8 mouse cellular contexts compared by ENCODE assay signal in the genomic region with DNA sequence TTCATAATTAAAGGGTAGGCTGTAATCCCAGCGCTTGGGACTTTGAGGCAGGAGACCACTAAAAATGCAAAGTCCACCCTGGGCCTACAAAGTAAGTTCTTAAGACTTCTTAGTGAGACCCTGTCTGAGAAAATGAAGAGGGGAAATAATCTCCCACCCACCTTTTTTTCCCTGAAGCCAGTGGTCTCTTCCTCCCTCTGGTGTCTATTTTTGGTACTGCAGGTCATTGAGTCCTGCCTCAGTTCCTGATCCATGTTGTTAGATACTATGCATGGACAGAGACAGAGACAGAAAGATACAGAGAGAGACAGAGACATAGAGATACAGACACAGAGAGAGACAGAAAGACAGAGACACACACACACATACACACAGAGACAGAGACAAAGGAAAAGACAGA. TPM values are rescaled to one million over a fixed set of nuclear protein-coding genes. Genes with fewer than 3 reads are reported as not detected.
DNase-seq lines count a peak whose midpoint lies in the region; ATAC-seq and TF ChIP-seq lines count a peak whose summit lies in the region.

No protein-coding gene starts in this region.

- no peak overlapping the region for H3K9ac ChIP-seq in intestine, postnatal 0 days (ENCODE audit: low read depth, low read length)
- no peak overlapping the region for H3K9ac ChIP-seq in intestine, embryonic 16.5 days (ENCODE audit: low read depth, low read length)
- H3K9ac ChIP-seq in embryonic facial prominence, embryonic 14.5 days (ENCODE audit: low read depth, low read length) = no peak overlapping the region

- no peak overlapping the region for H3K4me3 ChIP-seq in intestine, postnatal 0 days (ENCODE audit: low read depth, low read length)
- H3K4me3 ChIP-seq in intestine, embryonic 16.5 days (ENCODE audit: low read length) = no peak overlapping the region
- H3K4me3 ChIP-seq in E14TG2a.4 (replicated peaks; ENCODE audit: low read length) = no peak overlapping the region
- no peak overlapping the region for H3K4me3 ChIP-seq in embryonic facial prominence, embryonic 14.5 days (ENCODE audit: low read depth, low read length)

- no peaks in the 10 kb centered on the region for H3K36me3 ChIP-seq in intestine, postnatal 0 days (ENCODE audit: control insufficient read depth, insufficient read depth)
- no peaks in the 10 kb centered on the region for H3K36me3 ChIP-seq in intestine, embryonic 16.5 days (ENCODE audit: control insufficient read depth, insufficient read depth, low read length)
- H3K36me3 ChIP-seq in E14TG2a.4 (ENCODE audit: insufficient read depth, low read length) = no peaks in the 10 kb centered on the region
- no peaks in the 10 kb centered on the region for H3K36me3 ChIP-seq in embryonic facial prominence, embryonic 14.5 days (ENCODE audit: control insufficient read depth, insufficient read depth, low read length)

- H3K9me3 ChIP-seq in intestine, postnatal 0 days (ENCODE audit: control insufficient read depth) = no peaks in the 10 kb centered on the region
- H3K9me3 ChIP-seq in intestine, embryonic 16.5 days (ENCODE audit: control insufficient read depth, low read length) = no peaks in the 10 kb centered on the region
- H3K9me3 ChIP-seq in E14TG2a.4 (ENCODE audit: low read length) = peaks cover 14% of the 10 kb centered on the region
- H3K9me3 ChIP-seq in embryonic facial prominence, embryonic 14.5 days (ENCODE audit: control insufficient read depth, low read length) = no peaks in the 10 kb centered on the region

- DNase-seq in A20 (ENCODE audit: low read depth, low spot score) = peak; percentile 27
- DNase-seq in embryonic facial prominence, embryonic 14.5 days (ENCODE audit: low spot score) = peak; percentile 20
- peak; percentile 60 for DNase-seq in mesoderm, embryonic 11.5 days (ENCODE audit: low read depth, low spot score)
- DNase-seq in right cerebral cortex, postnatal 25 days = no peak

- H3K4me2 ChIP-seq in intestine, postnatal 0 days (replicated peaks; ENCODE audit: low read depth) = no peak overlapping the region
- H3K4me2 ChIP-seq in intestine, embryonic 16.5 days (ENCODE audit: low read depth, low read length) = no peak overlapping the region
- no peak overlapping the region for H3K4me2 ChIP-seq in embryonic facial prominence, embryonic 14.5 days (ENCODE audit: low read depth, low read length)

- H3K27ac ChIP-seq in intestine, postnatal 0 days (ENCODE audit: low read depth, low read length) = no peak overlapping the region
- no peak overlapping the region for H3K27ac ChIP-seq in intestine, embryonic 16.5 days (ENCODE audit: low read length)
- H3K27ac ChIP-seq in embryonic facial prominence, embryonic 14.5 days (replicated peaks; ENCODE audit: low read depth, low read length) = no peak overlapping the region

- WGBS in intestine, postnatal 0 days = 29% methylated on average over 1 of the region's 1 CpGs
- 19% methylated on average over 1 of the region's 1 CpGs for WGBS in intestine, embryonic 16.5 days
- WGBS in embryonic facial prominence, embryonic 14.5 days = 6% methylated on average over 1 of the region's 1 CpGs

- no peaks in the 10 kb centered on the region for H3K4me1 ChIP-seq in intestine, postnatal 0 days (replicated peaks; ENCODE audit: control insufficient read depth, insufficient read depth, low read length)
- H3K4me1 ChIP-seq in intestine, embryonic 16.5 days (ENCODE audit: control insufficient read depth, insufficient read depth, low read length) = no peaks in the 10 kb centered on the region
- H3K4me1 ChIP-seq in E14TG2a.4 (replicated peaks; ENCODE audit: low read depth, low read length) = peaks cover 21% of the 10 kb centered on the region
- no peaks in the 10 kb centered on the region for H3K4me1 ChIP-seq in embryonic facial prominence, embryonic 14.5 days (ENCODE audit: control insufficient read depth, insufficient read depth, low read length)

- H3K27me3 ChIP-seq in intestine, postnatal 0 days (replicated peaks; ENCODE audit: control insufficient read depth, insufficient read depth, low read length) = no peaks in the 10 kb centered on the region
- H3K27me3 ChIP-seq in intestine, embryonic 16.5 days (replicated peaks; ENCODE audit: control insufficient read depth, insufficient read depth, low read length) = no peaks in the 10 kb centered on the region
- no peaks in the 10 kb centered on the region for H3K27me3 ChIP-seq in E14TG2a.4 (ENCODE audit: insufficient read depth, low read length)
- no peaks in the 10 kb centered on the region for H3K27me3 ChIP-seq in embryonic facial prominence, embryonic 14.5 days (replicated peaks; ENCODE audit: control insufficient read depth, insufficient read depth, low read length)

- TF ChIP-seq CTCF in intestine, postnatal 0 days (IDR thresholded peaks at IDR 0.05; ENCODE audit: low read depth) = peak; percentile 87
- peak; percentile 98 for TF ChIP-seq CTCF in E14TG2a.4 (conservative IDR thresholded peaks at IDR 0.05; ENCODE audit: low read length)

- ATAC-seq in intestine, postnatal 0 days = no peak
- ATAC-seq in intestine, embryonic 16.5 days = no peak
- no peak for ATAC-seq in embryonic facial prominence, embryonic 14.5 days (ENCODE audit: low read depth)
- no peak for ATAC-seq in frontal cortex, adult (ENCODE audit: low TSS enrichment)

RNA-seq across cellular contexts. Expression of a gene that starts 15.1 kb away (rescaled TPM):
- polyA plus RNA-seq in intestine, postnatal 0 days (2015; fragmentation: Nextera tagmentation; extraction: Ambion mirVana) = not detected in 2 replicates
- not detected in 2 replicates for polyA plus RNA-seq in intestine, embryonic 16.5 days (2015; fragmentation: Nextera tagmentation; extraction: Ambion mirVana)
- not detected in 2 replicates for polyA plus RNA-seq in embryonic facial prominence, embryonic 14.5 days (2014; fragmentation: Nextera tagmentation; extraction: Ambion mirVana)

RNA-seq across cellular contexts. Expression of a gene that starts 18.8 kb away (rescaled TPM):
- polyA plus RNA-seq in intestine, postnatal 0 days (2015; fragmentation: Nextera tagmentation; extraction: Ambion mirVana) = not detected in 2 replicates
- polyA plus RNA-seq in intestine, embryonic 16.5 days (2015; fragmentation: Nextera tagmentation; extraction: Ambion mirVana) = not detected in 2 replicates
- 0.04 TPM in 1 of 2 replicates, not detected in the other for polyA plus RNA-seq in embryonic facial prominence, embryonic 14.5 days (2014; fragmentation: Nextera tagmentation; extraction: Ambion mirVana)

RNA-seq across cellular contexts. Expression of a gene that starts 26.2 kb away (rescaled TPM):
- polyA plus RNA-seq in intestine, postnatal 0 days (2015; fragmentation: Nextera tagmentation; extraction: Ambion mirVana) = 2.3 and 2.6 TPM in 2 replicates
- polyA plus RNA-seq in intestine, embryonic 16.5 days (2015; fragmentation: Nextera tagmentation; extraction: Ambion mirVana) = 5.4 and 6.2 TPM in 2 replicates
- polyA plus RNA-seq in embryonic facial prominence, embryonic 14.5 days (2014; fragmentation: Nextera tagmentation; extraction: Ambion mirVana) = 8.0 and 10.4 TPM in 2 replicates

RNA-seq across cellular contexts. Expression of a gene that starts 29.5 kb away (rescaled TPM):
- polyA plus RNA-seq in intestine, postnatal 0 days (2015; fragmentation: Nextera tagmentation; extraction: Ambion mirVana) = not detected in 2 replicates
- polyA plus RNA-seq in intestine, embryonic 16.5 days (2015; fragmentation: Nextera tagmentation; extraction: Ambion mirVana) = not detected in 2 replicates
- polyA plus RNA-seq in embryonic facial prominence, embryonic 14.5 days (2014; fragmentation: Nextera tagmentation; extraction: Ambion mirVana) = not detected in 2 replicates

RNA-seq across cellular contexts. Expression of a gene that starts 51.1 kb away (rescaled TPM):
- not detected in 2 replicates for polyA plus RNA-seq in intestine, postnatal 0 days (2015; fragmentation: Nextera tagmentation; extraction: Ambion mirVana)
- not detected in 2 replicates for polyA plus RNA-seq in intestine, embryonic 16.5 days (2015; fragmentation: Nextera tagmentation; extraction: Ambion mirVana)
- polyA plus RNA-seq in embryonic facial prominence, embryonic 14.5 days (2014; fragmentation: Nextera tagmentation; extraction: Ambion mirVana) = 0.17 TPM in 1 of 2 replicates, not detected in the other
